Mouse (Mus musculus) layer of hippocampus, adult 2 months (tissue): ENCODE data around the gene Defa23. TPM values are rescaled to one million over a fixed set of nuclear protein-coding genes. Genes with fewer than 3 reads are reported as not detected.
"Not testable (repeated sequence)": the region's sequence is repeated elsewhere in the genome, so short reads cannot be mapped to it uniquely, and the experiment has no call there.

Experiments used
- DNase-seq, 2 experiments: peaks; one replicate each; pipeline ENCODE4 v3.0.0; 2022; ENCODE audit warnings: low spot score in 2 of 2
- H3K27ac ChIP-seq: fragments of 200-600 bp; 2 replicates; pipeline ENCODE4 v1.8.1; 2022
- H3K4me3 ChIP-seq: fragments of 200-600 bp; 2 replicates; pipeline ENCODE4 v1.8.1; 2022; ENCODE audit warnings: mild to moderate bottlenecking
- CTCF ChIP-seq: fragments of 200-600 bp; conservative IDR thresholded peaks from 2 replicates; pipeline ENCODE4 v1.8.1; 2022; ENCODE audit warnings: antibody characterized with exemption, mild to moderate bottlenecking, moderate library complexity
- long read RNA-seq, 2 experiments: library from polyadenylated mRNA; stranded (forward); transcript quantifications; one replicate each; pipeline ENCODE4 v2.0.0; 2021; ENCODE audit warnings: borderline mapping rate in 2 of 2
- total RNA-seq, 2 experiments: library from RNA; stranded (reverse); gene quantifications; 2 replicates each; pipeline ENCODE4 v1.2.3; 2021

Gene Defa23
- total RNA-seq, result not detected
- long read RNA-seq, experiment 1, result 0 reads
- long read RNA-seq, experiment 2, result 0 reads

- H3K27ac ChIP-seq, DNase-seq, H3K4me3 ChIP-seq: not testable (repeated sequence)
Measured at GRCm38 (mm10) chr8:21054747-21055146, at the start of gene Defa23. TSS of gene Defa23 (plus strand) at chr8:21055047.

GRCm38 (mm10) chr8:21006801-21007200, 48.0 kb upstream of the Defa23 start:
- Histone ChIP-seq H3K4me3 (no peak overlapping the region), H3K27ac (no peak overlapping the region)
- TF ChIP-seq CTCF, result no peak
- no peak for DNase-seq

GRCm38 (mm10) chr8:21008578-21008977, 46.3 kb upstream of the Defa23 start:
- DNase-seq, result peak in 1 of 2 experiments; percentile 15
- not testable (repeated sequence) for H3K27ac ChIP-seq, H3K4me3 ChIP-seq
- TF ChIP-seq CTCF, result peak; percentile 47

- DNase-seq, H3K27ac ChIP-seq: not testable (repeated sequence)
Measured at GRCm38 (mm10) chr8:21010548-21010947, 44.3 kb upstream of the Defa23 start.

GRCm38 (mm10) chr8:21025245-21025644, 29.6 kb upstream of the Defa23 start, which contains the start of gene Defa21:
TSS of gene Defa21 (plus strand) at chr8:21025545.
- DNase-seq, H3K27ac ChIP-seq, H3K4me3 ChIP-seq: not testable (repeated sequence)

More at GRCm38 (mm10) chr8:21010548-21010947, 44.3 kb upstream of the Defa23 start:
- not testable (repeated sequence) for H3K4me3 ChIP-seq

DNA sequence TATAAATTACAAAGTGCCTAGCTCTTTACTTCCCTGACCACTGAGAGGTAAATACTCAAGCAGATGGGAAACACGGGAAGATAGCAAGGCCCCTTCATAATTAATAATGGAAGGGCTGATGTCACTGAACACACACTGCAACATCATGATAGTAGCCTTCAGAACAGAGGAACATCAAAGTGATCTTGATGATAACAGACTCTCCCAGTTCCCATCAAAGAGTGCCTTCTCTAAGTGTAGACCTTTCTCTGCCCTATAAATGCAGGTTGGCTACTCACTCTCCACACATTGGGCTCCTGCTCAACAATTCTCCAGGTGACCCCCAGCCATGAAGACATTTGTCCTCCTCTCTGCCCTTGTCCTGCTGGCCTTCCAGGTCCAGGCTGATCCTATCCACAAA, 9.9 kb downstream of the Defa23 start, which contains the start of gene Defa35:
TSS of gene Defa35 (plus strand) at position 301 of the 400 bp plus-strand sequence.
- not testable (repeated sequence) for DNase-seq, H3K27ac ChIP-seq, H3K4me3 ChIP-seq

DNA sequence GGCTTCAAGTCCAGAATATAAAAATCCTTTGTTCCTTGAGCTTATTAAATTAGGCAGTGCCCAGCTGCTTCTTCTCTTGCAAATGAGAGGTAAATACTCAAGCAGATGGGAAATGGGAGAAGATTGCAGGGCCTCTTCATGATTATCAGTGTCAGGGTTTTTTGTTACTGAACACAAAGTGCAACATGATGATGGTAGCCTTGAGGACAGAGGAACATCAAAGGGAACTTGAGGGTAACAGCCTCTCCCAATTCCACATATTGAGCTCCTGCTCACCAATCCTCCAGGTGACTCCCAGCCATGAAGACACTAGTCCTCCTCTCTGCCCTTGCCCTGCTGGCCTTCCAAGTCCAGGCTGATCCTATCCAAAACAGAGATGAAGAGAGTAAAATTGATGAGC, 29.3 kb downstream of the Defa23 start, which contains the start of gene Defa25:
TSS of gene Defa25 (plus strand) at position 301 of the 400 bp plus-strand sequence.
- H3K4me3 ChIP-seq, DNase-seq, H3K27ac ChIP-seq: not testable (repeated sequence)

- Histone ChIP-seq H3K27ac (no peak overlapping the region), H3K4me3 (no peak overlapping the region)
- no peak for DNase-seq
- no peak for TF ChIP-seq CTCF
Measured at GRCm38 (mm10) chr8:21093106-21093505, 38.3 kb downstream of the Defa23 start.

DNA sequence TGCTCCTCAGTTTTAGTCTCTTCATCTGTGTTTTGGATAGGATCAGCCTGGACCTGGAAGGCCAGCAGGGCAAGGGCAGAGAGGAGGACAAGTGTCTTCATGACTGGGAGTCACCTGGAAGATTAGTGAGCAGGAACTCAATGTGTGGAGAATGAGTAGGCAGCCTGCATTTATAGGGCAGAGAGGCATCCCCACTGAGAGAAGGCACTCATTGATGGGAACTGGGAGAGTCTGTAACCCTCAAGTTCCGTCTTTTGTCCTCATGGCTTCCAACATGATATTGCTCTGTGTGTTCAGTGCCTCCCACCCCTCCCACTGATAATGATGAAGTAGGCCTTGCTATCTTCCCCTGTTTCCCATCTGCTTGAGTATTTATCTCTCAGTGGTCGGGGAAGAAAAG, 41.1 kb downstream of the Defa23 start, which contains the start of gene Gm14851:
TSS of gene Gm14851 (minus strand) at position 101 of the 400 bp plus-strand sequence.
- not testable (repeated sequence) for H3K4me3 ChIP-seq, H3K27ac ChIP-seq, DNase-seq

Other genes with a start within 250 kb of the Defa23 start
- not detected for gene Defb33, start 162.4 kb upstream of the Defa23 start, total RNA-seq
- gene Gm15056, start 152.4 kb upstream of the Defa23 start, total RNA-seq, result not detected
- gene Gm6040, start 133.0 kb upstream of the Defa23 start, total RNA-seq, result not detected
- not detected for gene AY761185, start 110.3 kb upstream of the Defa23 start, total RNA-seq
- gene Defa21, start 29.5 kb upstream of the Defa23 start, total RNA-seq, result not detected
- not detected for gene Defa35, start 10.0 kb downstream of the Defa23 start, total RNA-seq
- gene Defa25, start 29.4 kb downstream of the Defa23 start, total RNA-seq, result not detected
- gene Gm14851, start 41.0 kb downstream of the Defa23 start, total RNA-seq, result not detected
- gene Defa30, start 79.6 kb downstream of the Defa23 start, total RNA-seq, result not detected
- not detected for gene Defa22, start 107.2 kb downstream of the Defa23 start, total RNA-seq
- not detected for gene Defa31, start 136.6 kb downstream of the Defa23 start, total RNA-seq
- not detected for gene Gm15293, start 146.5 kb downstream of the Defa23 start, total RNA-seq
- not detected for gene Gm15292, start 194.7 kb downstream of the Defa23 start, total RNA-seq